Mouse (Mus musculus): ENCODE results near the gene Icos. TPM values are rescaled to one million over a fixed set of nuclear protein-coding genes. Genes with fewer than 3 reads are reported as not detected.

The Icos gene
- 0.25 TPM in 1 of 2 replicates, not detected in the other for polyA plus RNA-seq (2016; fragmentation: Nextera tagmentation; extraction: Ambion mirVana)

DNA sequence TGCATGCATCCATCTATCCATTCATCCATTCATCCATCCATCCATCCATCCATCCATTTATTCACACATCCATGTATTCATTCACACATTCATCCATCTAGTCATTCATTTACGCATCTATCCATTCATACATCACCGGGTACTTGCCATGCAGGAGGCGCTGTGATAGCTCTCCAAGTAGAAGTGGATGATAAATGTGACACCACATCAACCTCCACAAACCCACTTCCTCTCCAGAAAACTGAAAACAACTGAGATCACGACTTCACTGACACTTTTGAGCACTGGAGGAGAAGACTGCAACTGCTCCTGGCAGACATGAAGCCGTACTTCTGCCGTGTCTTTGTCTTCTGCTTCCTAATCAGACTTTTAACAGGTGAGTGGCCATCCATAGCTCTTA lies at the start of gene Icos:
Gene Icos, plus strand, starts transcription at position 287 of the 400 bp plus-strand sequence.
- no peak for DNase-seq (ENCODE audit: low spot score)
- H3K27ac ChIP-seq (replicated peaks) = no peak within 1 kb of the TSS
- H3K4me3 ChIP-seq = no peak within 1 kb of the TSS
- H3K36me3 ChIP-seq = no peaks in the 10 kb centered on the region
- no peaks in the 10 kb centered on the region for H3K27me3 ChIP-seq (ENCODE audit: low read depth, poor library complexity, severe bottlenecking)
- no peaks in the 10 kb centered on the region for H3K9me3 ChIP-seq (replicated peaks)
- 87% methylated on average over 6 of the region's 6 CpGs for WGBS
- H3K4me1 ChIP-seq = 0 out of 2 replicates have a peak, but pooled peaks cover 5% of the 10 kb centered on the region

DNA sequence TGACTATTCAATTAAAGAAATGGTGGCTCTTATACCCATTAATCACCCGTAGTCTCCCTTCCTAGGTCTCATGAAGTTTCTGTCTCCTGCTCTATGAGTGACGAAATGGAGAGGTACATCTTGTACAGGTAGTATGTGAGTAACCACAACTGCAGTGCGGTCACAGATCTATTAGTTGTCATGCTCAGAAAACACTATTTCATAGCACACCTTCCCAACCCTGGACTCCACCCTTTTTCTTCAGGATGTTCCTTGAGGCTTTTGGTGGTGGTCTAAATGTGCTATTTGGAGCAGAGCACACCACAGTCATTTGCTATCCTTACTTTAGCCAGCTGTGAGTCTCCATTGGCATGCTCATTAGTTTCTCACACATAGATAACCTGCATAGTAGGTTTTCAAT lies 48.7 kb upstream of the Icos start:
- Histone ChIP-seq H3K4me3 (no peak overlapping the region), H3K4me1 (no peaks in the 10 kb centered on the region), H3K9me3 (replicated peaks) (no peaks in the 10 kb centered on the region), H3K36me3 (no peaks in the 10 kb centered on the region), H3K27me3 (ENCODE audit: low read depth, poor library complexity, severe bottlenecking) (no peaks in the 10 kb centered on the region), H3K27ac (replicated peaks) (no peak overlapping the region)
- WGBS = 92% methylated on average over 3 of the region's 3 CpGs
- no peak for DNase-seq (ENCODE audit: low spot score)

DNA sequence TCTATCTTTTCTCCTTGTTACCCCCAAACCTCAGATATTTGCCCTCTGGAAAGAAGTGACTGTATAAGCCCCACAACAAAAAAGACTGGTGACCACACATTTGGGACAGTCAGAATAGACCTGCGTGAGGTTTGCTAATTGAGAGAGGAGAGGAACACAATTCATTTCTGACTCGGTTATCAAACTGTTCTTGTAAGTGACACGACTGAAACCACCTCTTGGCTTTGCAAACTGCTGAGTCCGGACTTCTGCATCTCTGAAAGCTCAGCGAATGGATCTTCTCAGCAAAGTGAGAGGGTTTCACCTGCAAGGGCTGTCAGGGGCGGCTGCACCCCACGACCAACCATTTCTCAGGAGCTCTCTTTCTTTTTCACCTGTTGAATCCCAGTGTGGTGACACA lies 47.3 kb upstream of the Icos start:
- Histone ChIP-seq H3K9me3 (replicated peaks) (no peaks in the 10 kb centered on the region), H3K27me3 (ENCODE audit: low read depth, poor library complexity, severe bottlenecking) (no peaks in the 10 kb centered on the region), H3K4me1 (no peaks in the 10 kb centered on the region), H3K27ac (replicated peaks) (no peak overlapping the region), H3K36me3 (no peaks in the 10 kb centered on the region), H3K4me3 (no peak overlapping the region)
- WGBS = 88% methylated on average over 7 of the region's 7 CpGs
- no peak for DNase-seq (ENCODE audit: low spot score)

DNA sequence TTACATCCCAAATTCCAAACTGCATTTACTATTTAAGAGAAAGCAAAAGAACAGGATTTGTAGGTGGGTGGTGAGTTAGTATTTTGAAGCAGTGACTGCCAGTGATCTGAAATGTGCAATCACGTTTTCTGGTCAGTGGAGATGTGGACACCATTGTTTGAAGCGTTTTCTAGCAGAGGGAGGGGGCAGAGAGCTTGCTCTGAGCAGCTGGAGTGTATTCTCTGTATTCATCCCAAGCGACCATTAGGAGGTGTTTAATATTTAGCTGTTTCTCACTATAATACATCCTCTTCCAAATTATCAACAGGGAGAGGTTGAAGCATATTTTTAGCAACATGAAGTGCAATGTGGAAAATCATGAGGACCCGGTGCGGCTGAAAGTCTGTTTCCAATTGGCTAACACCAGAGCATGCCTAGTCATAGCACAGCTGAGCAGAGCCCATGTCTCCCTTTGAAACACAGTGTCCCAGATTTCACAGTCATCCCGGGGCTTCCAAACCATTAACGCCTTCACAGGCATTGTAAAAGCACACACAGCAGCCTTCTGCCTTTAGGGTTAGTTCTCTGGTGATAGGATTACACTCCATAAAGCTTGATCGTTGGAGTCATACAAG lies 41.7 kb upstream of the Icos start:
- Histone ChIP-seq H3K9me3 (replicated peaks) (no peaks in the 10 kb centered on the region), H3K36me3 (no peaks in the 10 kb centered on the region), H3K27me3 (ENCODE audit: low read depth, poor library complexity, severe bottlenecking) (no peaks in the 10 kb centered on the region), H3K4me1 (no peaks in the 10 kb centered on the region), H3K4me3 (no peak overlapping the region), H3K27ac (replicated peaks) (no peak overlapping the region)
- DNase-seq (ENCODE audit: low spot score) = no peak
- WGBS = 70% methylated on average over 8 of the region's 8 CpGs

DNA sequence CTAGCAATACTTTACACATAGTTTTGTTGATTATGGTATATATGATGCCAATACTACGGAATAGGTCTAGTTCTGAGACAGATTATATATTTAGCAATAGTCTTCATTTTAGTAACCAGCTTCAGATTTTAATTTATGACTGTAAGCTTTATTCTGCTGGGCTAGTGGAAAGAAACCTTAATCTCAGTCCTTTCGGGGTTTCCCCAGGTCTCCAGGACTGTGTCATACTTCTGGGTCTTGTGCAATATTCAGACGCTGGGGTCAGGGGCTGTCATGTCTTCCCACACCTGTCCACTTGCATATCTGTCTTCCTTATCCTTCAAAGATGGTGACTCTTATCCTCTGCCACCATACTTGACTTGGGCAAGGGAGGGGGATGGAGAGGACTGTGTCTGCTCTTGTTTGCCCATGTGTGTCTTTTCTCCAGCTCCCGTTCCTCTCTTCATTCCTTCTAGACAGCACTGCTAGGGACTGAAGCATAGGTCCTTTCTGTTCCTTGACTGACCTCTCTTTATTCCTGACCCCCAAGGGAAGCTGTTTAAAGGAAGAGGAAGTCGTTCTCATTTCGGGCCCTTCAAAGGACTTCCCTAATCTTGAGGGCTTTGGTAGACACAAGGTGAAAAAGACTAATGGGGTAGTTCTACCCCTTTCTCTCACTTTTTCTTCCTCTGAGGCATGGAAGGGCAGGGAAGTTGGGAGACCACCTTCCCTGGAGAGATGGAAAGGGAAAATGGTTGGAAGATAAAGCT lies 40.6 kb upstream of the Icos start:
- no peak for DNase-seq (ENCODE audit: low spot score)
- no peak overlapping the region for H3K27ac ChIP-seq (replicated peaks)
- H3K4me1 ChIP-seq = no peaks in the 10 kb centered on the region
- H3K27me3 ChIP-seq (ENCODE audit: low read depth, poor library complexity, severe bottlenecking) = no peaks in the 10 kb centered on the region
- H3K4me3 ChIP-seq = no peak overlapping the region
- no peaks in the 10 kb centered on the region for H3K36me3 ChIP-seq
- WGBS = 83% methylated on average over 6 of the region's 6 CpGs
- H3K9me3 ChIP-seq (replicated peaks) = no peaks in the 10 kb centered on the region

DNA sequence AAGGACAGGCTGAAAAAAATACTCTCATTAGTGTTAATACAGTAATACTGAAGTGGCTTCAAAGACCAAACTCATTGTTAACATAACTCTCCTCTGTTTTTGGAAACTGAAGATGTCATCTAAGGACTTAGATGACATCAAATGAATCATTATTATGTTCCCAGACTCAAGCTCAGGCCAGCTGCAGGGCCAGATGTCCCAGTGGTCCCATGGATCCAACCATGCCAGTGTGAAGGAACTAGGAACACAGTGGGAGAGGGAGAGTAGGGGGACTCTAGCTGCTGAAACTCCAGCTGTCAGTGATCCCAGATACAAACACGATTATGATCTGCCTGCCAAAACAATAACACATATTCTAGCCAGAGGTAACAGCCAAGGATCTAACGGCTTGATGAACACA lies 39.5 kb upstream of the Icos start:
- DNase-seq (ENCODE audit: low spot score) = no peak
- H3K27me3 ChIP-seq (ENCODE audit: low read depth, poor library complexity, severe bottlenecking) = no peaks in the 10 kb centered on the region
- no peaks in the 10 kb centered on the region for H3K36me3 ChIP-seq
- H3K4me3 ChIP-seq = no peak overlapping the region
- no peak overlapping the region for H3K27ac ChIP-seq (replicated peaks)
- H3K9me3 ChIP-seq (replicated peaks) = no peaks in the 10 kb centered on the region
- 81% methylated on average over 2 of the region's 2 CpGs for WGBS
- H3K4me1 ChIP-seq = no peaks in the 10 kb centered on the region

DNA sequence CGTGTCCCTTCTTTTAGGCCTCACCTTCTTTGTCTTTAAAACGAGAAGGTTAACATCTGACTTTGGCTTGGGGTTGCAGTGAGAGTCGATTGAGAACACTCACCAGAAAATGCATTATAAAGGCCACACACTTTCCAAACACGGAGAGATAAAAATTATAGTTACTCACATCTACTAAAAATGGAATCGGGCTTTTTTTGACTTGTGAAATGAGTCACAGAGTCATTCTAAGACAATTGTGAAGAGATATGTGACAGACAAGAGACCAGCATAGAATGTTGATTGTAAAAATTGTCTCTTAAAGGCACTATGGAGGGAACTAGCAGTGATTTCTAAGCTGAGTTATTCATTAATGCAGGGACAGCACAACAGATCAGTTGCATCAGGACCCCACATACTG lies 38.8 kb upstream of the Icos start:
- WGBS = 77% methylated on average over 5 of the region's 5 CpGs

DNA sequence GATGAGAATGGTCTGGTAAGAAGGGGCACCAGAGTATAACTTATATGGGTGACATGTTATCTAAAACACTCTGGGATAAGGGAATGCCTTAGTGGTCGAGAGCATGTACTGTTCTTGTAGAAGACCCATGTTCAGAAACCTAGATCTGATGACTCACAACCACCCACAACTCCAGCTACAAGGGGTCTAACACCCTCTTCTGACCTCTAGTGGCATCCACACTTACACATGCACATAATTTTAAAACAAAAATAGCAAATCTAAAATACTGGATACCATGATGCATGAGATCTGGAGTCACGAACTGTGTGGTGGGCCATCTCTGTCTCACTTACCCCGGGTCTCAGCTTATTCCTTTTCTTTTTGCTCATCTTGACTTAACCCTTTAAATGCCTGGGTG lies 37.7 kb upstream of the Icos start:
- Histone ChIP-seq H3K27ac (replicated peaks) (no peak overlapping the region), H3K4me1 (peaks cover 10% of the 10 kb centered on the region), H3K27me3 (ENCODE audit: low read depth, poor library complexity, severe bottlenecking) (no peaks in the 10 kb centered on the region), H3K9me3 (replicated peaks) (no peaks in the 10 kb centered on the region), H3K36me3 (no peaks in the 10 kb centered on the region), H3K4me3 (no peak overlapping the region)
- 75% methylated on average over 3 of the region's 3 CpGs for WGBS
- DNase-seq (ENCODE audit: low spot score) = no peak

More for the DNA sequence above, 38.8 kb upstream of the Icos start:
- Histone ChIP-seq H3K4me1 (no peaks in the 10 kb centered on the region), H3K27ac (replicated peaks) (no peak overlapping the region), H3K4me3 (no peak overlapping the region), H3K27me3 (ENCODE audit: low read depth, poor library complexity, severe bottlenecking) (no peaks in the 10 kb centered on the region), H3K36me3 (no peaks in the 10 kb centered on the region), H3K9me3 (replicated peaks) (no peaks in the 10 kb centered on the region)
- DNase-seq (ENCODE audit: low spot score) = no peak

DNA sequence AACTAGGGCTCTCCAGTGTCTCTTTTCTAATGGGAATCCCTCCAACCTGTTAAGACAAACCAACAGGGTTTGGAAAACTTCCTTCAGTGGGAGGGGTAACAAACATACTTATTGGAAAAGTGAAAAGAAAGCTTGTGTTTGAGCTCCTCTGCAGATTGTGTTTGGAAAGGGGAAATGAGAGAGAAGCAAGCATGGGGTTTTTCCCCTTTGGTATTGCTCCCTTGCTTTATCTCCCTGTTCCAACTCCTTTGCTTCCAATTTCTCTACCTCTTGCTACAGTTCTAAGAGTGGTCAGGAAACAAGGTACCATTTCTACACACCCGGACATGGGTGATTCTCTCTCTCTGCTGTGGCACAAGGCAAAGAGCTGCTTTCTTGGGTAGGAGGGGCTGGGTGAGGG lies 37.1 kb upstream of the Icos start:
- peaks cover 11% of the 10 kb centered on the region for H3K4me1 ChIP-seq
- no peaks in the 10 kb centered on the region for H3K27me3 ChIP-seq (ENCODE audit: low read depth, poor library complexity, severe bottlenecking)
- no peaks in the 10 kb centered on the region for H3K36me3 ChIP-seq
- H3K9me3 ChIP-seq (replicated peaks) = no peaks in the 10 kb centered on the region
- DNase-seq (ENCODE audit: low spot score) = no peak
- H3K27ac ChIP-seq (replicated peaks) = no peak overlapping the region
- 82% methylated on average over 1 of the region's 1 CpGs for WGBS
- no peak overlapping the region for H3K4me3 ChIP-seq

DNA sequence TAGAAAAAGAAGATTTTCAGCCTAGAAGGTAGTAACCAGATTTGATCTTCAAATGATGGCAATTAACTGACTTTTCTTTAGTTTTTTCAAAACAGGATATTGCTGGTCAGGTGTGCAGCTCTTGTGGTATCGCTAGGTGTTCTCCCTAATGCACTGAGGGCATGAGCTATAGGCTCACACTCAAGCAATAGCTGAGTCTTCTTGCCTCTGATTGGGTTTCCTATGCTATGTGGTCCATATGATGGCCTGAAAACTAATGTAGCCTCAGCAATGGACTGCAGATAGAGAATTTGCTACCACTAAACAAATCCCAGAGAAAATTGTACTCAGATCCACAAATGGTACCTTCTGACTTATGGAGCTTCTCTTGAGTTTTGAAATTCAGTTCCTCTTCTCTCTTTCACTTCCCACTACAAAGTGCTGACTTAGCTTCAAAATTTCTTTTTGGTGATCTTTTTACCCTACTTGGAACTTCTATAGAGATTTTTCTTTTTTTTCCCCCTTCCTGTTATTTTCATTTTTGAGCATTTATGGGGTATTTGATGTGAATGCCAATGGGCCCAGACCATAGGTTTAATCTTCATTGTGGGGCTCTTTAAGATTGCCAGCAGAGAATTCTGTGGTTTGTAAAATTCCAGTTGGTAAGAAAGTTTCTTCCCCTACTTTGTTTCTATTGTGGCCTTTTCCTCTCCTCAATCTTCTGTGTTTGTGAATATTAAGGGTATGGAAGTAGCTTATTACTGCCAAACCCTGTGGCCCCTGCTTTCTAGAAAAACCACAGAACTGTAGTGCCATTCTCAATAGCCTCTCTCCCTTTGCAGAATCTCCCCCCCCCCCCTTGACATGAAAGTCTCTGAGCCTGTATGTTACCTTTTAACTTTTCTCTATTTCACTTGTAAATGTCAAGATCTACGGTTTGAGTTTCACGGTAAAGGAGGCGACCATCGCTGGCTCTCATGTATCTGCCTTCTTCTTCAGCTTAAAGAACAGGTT lies 36.4 kb upstream of the Icos start:
- WGBS = 95% methylated on average over 5 of the region's 5 CpGs
- Histone ChIP-seq H3K27me3 (ENCODE audit: low read depth, poor library complexity, severe bottlenecking) (no peaks in the 10 kb centered on the region), H3K27ac (replicated peaks) (no peak overlapping the region), H3K4me1 (peaks cover 11% of the 10 kb centered on the region), H3K36me3 (no peaks in the 10 kb centered on the region), H3K9me3 (replicated peaks) (no peaks in the 10 kb centered on the region), H3K4me3 (no peak overlapping the region)
- DNase-seq (ENCODE audit: low spot score) = no peak

DNA sequence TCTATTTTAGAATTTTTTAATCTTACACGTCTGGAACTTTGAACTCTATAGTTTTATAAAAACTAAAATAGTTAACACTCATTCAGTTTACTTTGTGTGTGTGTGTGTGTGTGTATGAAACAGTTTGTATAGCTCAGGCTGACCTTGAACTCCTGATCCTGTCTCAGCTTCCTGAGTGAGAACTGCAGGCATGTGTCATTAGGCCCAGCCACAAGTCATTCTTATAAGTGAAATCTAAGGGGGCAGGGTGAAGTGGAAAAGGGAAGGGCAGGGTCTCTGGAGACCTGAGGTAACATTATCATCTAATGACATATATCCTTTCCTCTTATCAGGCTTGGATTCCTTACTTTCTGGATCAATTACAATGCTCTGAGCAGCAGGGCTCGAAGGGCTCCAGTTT lies 34.8 kb upstream of the Icos start:
- no peaks in the 10 kb centered on the region for H3K36me3 ChIP-seq
- DNase-seq (ENCODE audit: low spot score) = no peak
- H3K9me3 ChIP-seq (replicated peaks) = no peaks in the 10 kb centered on the region
- WGBS = 85% methylated on average over 2 of the region's 2 CpGs
- no peak overlapping the region for H3K27ac ChIP-seq (replicated peaks)
- peaks cover 11% of the 10 kb centered on the region for H3K4me1 ChIP-seq
- H3K27me3 ChIP-seq (ENCODE audit: low read depth, poor library complexity, severe bottlenecking) = no peaks in the 10 kb centered on the region
- no peak overlapping the region for H3K4me3 ChIP-seq

DNA sequence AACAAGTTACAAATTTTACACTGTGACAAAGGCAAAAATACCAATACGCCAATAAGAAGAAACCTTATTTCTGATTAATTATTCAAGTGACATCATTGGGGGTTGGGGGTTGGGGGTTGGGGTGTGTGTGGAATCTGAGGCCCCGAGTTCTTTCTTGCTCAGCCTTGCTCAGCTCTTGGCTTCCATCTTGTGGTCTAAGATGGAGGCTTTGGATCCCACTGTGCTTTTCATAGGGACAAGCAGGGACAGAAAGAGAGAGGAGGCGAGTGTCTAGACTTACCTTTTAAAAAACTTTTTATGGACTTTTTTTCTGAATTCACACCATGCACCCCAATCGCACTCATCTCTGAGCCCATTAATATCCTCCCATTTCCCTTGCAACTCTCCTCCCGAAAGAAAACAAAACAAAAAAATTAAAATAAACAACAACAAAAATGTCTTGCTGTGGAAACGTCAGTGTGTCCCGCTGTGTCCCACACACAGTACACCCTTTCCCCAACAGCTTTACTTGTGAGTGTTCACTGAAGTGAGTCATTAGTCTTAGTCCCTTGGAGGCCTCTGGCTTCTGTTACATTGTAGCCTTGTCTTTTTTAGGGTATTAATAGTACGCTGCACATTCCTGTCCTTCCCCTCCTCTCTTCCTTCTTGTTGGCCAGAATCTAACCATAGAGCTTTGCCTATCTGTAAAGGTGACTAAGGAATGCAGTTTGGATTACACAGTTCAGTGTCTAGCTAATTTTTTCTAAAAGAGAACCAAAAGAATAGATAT lies 31.9 kb upstream of the Icos start:
- 85% methylated on average over 8 of the region's 8 CpGs for WGBS
- no peak for DNase-seq (ENCODE audit: low spot score)

More for the DNA sequence above, 31.9 kb upstream of the Icos start:
- Histone ChIP-seq H3K9me3 (replicated peaks) (no peaks in the 10 kb centered on the region), H3K4me3 (no peak overlapping the region), H3K27me3 (ENCODE audit: low read depth, poor library complexity, severe bottlenecking) (no peaks in the 10 kb centered on the region), H3K4me1 (peaks cover 11% of the 10 kb centered on the region), H3K36me3 (no peaks in the 10 kb centered on the region), H3K27ac (replicated peaks) (no peak overlapping the region)

Data from midbrain, embryonic 10.5 days (tissue).